Mouse (Mus musculus) testis, postnatal 10 days (tissue): ENCODE data around the gene Acyp1.

ENCODE experiments used
- DNase-seq: peaks from one replicate; pipeline ENCODE4 v3.0.0; 2021; ENCODE audit warnings: low spot score

Acyp1 gene

DNA sequence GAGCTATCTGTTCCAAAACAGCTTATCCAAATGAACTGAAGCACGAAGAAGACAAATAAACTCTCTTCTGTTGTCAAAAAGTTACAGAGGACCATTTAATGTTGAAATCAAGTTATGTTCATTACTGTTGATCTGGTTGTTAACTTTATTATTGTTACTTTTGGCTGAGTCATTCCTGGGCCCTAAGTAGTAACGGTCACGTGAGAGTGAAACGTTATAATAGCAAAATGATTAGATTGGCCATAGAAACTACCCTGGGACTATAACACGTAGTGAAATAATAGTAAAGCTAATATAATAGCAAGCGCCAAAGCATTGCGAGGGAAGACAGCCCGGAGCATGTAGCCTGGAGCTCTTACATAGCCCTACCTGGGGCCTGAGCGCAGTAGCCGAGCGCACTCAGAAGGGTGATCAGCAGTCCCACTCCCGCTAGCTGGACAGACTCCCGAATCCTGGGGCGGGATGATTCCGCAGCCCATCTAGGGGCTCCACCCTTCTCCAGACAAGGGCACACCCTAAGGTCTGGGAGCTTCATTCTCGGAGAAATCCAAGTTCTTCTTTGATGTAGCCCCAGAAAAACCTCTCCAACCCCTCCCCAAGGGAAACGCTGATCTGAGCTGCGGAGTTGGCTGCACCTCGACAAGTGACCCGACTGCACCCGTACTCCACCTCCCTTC, at the start of gene Acyp1:
Acyp1 (minus strand) TSS at position 630 of the 677 bp plus-strand sequence.
- DNase-seq: peak; percentile 71

DNA sequence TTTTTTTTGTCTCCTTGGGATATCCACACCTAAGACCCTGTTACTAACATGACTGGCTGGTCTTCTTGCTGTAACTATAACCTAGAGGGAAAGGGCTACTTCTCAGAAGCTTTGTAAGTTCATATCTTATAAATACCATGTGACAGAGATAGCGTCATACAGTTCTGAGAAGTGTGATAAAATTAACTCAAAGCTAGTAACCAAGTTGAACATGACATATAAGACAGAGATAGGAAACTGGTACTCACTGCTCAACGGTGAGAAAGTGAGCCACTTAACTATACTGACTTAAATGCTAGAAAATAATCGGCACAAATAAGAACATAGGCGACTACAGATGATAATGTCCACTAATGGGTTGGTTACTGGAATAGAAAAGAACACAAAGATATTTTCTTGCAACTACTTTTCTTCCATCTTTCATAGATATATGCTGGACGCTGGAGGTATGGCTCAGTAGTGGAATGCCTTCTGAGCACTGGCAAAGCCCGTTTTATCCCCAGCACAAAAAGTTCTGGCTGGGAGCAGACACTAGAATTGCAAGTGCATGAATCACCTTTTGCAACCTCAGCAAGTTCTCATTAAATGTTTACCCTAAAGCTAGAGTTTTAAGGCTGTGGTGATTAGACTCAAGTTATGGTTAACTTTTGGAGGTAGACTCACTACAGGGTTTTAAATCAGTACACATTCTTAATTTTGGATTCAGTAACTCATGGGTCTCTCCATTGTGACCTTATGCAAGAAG, 49.5 kb upstream of the Acyp1 start:
- no peak for DNase-seq

DNA sequence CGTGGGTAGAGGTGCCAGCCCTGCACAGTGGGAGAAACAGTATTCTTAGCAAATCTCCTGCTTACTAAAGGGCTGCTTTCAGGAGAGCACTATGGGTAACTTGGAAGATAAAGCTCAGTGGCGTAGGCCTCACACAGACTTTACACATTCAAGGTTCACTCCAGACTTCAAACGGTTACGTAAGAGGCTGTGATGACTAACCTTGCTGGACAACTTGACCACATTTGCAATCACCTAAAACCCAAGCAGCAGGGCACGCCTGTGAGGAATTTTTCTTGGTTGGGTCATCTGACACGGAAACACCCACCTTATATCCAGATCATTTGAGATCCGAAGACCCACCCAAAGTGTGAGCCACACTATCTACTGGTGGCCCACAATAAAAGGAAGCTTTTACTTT, 41.9 kb upstream of the Acyp1 start:
- no peak for DNase-seq

DNA sequence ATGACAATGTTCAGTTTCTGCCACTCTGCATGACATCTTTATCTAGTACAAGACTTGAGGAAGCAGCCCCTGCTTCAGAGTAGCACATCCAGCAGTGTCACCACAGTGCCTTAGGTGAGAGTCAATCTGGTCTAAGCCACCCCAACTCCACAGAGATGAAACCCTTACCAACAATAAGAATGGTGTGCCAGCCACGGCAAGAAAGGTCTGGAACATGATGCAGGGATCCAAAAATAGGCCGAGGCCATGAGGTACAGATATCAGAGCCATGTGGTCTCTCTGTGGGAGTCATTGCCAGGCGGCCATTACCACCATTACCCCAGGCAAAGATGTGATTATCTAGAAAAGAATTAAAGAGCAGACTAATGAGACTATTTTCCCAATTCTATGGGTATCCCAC, 20.4 kb upstream of the Acyp1 start:
- no peak for DNase-seq

DNA sequence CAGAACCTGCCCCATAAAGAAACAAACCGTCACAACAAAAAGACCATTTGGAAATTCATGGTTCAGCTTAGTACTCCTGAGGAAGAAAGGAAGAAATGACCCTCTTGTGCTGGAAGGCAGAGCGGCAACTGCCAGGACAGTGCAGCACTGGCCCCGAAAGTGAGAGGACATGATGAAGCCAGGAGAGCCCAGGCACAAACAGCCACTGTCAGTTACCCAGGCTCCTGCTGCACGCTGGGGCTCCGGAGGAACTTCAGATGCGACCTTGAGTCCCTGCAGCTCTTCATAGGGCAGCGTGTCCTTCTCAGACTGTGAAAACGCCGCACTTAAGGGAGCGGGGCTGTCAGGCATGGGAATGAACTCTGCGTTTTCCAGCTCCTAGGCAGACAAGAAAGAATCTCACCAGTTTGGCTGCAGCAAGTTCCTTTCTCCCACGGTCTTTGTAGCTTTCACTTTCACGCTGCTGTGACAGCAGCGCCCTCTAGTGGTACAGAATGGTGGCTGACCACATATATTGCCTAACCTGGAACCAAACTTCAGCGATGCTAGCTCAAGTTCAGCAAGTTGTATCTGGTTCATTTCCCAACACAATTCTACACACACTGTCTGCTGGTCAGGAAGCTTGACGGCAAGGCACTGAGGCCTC, 17.1 kb upstream of the Acyp1 start:
- DNase-seq: peak; percentile 89

DNA sequence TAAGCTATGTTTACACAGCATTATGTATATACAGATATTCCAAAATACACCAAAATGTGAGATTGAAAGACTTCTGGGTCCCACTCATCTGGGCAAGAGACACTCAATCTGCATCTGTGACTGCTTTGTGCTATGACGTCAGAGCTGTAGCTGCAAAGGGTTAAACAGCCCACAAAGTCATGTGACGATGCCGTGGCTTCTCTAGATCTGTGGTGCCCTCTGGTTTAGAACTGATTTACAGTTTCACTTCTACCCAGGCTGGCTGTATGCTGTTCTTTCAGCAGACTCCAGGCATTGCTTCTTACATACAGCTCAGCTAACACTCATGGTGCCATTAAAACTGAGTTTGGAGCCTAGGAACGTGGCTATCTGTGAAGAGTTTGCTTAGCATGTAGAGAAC, 16.5 kb upstream of the Acyp1 start:
- DNase-seq: no peak

DNA sequence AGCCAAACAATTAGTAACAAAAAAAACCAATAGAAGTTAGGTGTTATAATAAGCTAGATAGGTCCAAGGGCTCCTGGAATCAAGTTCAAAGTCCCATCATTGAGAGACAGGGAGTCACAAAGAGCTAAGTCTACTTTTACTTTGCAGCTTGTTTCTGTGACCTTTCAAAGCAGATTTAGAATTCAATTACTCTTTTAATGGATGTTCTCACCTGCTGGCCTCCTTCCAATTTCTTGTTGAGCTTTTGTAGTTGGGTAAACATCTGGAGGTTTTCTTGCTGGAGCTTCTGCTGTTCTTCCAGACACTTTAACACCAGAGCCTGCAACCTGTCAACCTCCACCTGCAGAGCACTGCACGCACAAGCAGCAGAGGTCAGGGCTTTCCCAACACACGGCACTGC, 15.0 kb upstream of the Acyp1 start:
- no peak for DNase-seq

DNA sequence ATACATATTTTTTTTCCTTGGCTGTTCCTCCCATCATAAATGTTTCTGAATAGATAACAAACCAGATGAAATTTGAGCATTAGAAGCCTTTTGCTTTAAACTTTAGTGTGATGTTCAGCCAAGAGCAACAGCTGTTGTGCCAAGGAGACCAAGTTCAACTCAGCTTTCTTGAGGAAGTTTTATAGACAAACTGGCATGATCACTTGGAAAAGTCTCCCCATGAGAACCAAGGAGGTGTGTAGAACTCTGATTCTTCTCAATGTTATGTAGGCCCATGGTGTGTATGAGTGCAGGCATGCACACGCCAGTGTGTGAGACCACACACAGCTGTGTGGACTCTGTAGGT, 10.6 kb upstream of the Acyp1 start:
- DNase-seq: no peak

DNA sequence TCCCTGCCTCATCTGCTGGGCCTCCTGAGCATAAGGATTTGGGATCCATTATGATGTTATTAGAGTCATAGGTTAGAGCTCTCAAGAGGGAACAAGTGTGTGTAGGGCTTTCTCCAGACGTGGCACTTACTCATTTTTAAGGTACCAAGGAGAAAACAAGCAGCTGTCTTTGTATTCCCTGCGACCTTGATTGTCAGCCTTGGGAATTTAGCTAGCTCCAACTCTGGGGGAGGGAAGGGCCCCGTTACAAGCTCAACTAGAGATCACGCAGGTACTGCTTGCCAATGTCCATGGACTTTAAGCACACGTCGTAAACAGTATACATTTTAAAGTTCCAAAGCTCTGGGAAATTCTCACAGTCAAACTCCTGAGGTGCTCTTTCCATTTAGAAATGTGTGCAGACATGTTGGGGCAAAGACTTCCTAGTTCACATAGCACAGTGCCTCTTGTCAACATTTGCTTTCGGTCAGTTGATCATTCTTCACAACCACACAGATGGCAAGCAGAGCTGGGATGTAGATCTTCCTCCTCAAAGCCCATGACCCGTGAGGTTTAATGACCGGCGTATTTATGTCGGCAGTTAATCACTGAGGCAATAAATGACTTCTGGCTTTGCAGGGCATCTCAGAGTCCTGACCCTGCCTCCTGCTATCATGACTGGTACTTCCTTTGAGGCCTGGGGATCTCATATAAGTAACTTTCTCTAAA, 10.0 kb upstream of the Acyp1 start:
- DNase-seq: no peak

DNA sequence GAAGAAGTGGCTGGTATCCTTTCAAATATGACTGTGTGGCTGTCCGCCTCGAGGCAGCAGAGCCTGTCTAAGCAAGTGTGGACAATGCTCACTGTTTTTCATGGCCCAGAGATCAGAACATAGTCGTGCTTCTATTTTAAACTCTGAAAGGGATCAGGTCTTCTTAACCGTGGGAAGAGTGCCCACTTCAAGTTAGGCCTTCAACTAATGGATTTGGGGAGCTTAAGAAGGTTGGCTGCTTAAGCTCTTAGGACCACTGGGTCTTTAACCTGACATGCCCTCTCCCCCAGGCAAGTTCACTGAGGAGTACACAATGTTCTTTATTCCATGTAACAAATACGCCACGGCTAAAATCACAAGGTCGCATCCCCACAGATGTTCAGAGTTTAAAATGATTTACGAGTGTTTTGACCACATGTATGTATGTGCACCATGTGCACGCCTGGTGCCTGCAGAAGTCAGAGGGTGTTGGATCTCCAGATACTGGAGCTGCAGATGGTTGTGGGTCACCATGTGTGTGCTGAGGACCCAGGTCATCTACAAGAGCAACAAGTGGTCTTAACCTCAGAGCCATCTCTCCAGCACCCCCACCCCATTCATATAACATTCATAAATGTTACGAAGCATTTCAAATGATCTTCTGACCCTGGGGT, 9.2 kb upstream of the Acyp1 start:
- no peak for DNase-seq

DNA sequence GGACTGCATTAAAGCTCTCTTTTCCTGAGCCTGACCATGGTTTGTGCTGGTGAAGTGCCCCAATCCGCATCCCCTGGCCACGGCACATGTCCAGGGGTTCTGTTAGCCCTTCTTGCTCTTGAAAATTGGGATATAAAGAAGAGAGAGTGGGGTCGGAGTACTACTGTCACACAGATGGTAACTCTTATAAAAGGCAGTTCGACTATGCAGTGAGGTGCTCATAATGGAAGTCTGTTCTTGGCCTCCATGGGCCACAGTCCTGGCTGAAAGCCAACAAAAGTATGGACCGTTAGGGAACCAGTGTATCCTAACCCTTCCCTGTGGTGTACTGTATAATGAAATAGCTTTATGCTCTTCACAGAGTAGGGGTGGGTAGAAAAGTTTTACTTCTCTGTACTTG, 8.7 kb upstream of the Acyp1 start:
- no peak for DNase-seq

DNA sequence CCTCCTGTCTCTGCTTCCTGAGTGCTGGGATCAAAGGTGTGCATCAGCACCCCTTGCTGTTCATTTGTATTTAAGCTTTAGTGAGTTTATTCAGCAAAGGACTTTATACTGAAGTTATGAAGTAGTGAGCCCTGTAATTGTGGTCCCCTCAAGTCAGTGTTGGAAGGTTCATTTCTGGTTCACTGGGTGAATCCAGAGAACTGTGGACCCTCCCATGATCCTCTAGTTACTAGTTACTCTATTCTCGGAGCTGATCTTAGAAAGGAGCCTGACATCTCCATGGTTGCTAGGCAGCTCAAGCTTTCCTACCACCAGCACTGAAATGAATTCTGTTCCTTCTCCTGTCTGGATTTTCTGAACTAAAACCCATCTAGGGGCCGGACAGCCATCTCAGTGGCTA, 7.3 kb upstream of the Acyp1 start:
- DNase-seq: no peak

DNA sequence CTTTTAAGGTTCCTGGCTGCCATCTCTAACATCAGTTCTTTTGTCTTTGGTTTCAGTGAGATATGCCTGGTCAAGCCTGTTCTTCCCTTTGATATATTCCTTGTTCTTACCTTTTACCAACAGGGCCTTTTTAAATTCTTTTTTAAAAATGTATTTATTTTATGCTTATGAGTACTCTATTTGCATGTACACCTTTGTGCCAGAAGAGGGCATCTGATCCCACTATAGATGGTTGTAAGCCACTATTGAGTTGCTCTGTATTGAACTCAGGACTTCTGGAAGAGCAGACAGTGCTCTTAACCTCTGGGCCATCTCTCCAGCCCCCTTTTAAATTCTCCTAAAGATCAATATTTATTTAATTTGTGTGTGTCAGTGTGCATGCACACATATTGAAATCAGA, 4.7 kb upstream of the Acyp1 start:
- DNase-seq: no peak

DNA sequence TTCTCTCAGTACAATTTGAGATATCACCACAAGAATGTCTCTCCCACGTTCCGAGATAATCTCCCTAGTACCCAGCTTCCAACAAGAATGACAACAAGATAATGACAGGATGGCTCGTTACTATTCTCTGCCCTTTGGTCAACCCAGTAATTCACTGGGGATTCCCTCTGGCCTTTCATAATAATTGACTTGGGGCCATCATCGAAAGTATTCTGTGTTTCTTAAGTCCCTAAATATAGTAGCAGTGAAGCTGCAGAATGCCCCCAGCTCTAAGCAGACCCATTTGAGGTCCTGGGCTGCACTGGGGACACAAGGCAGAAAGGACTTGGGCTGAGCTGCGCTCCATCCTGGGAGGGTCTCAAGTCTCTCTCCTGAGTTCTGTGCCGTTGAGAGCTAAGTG, 4.0 kb upstream of the Acyp1 start:
- DNase-seq: no peak

DNA sequence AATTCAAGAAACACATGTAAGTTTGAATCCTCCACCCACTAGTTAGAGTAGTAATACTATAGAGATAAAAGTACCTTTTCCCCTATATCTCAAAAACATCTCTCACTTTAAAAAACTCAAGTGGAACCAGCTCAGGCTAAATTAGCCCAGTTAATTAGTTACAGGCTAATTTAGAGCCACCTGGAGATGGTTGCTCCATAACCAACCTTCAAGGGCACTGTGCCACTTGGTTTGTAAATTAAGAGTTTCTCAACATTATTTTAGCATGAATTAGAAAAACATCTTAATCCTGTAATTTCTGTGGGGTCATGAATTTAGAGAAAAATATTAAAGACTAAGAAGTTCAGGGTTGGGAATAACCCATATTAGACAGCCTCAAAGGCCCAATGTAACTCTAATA, 3.3 kb upstream of the Acyp1 start:
- DNase-seq: no peak

DNA sequence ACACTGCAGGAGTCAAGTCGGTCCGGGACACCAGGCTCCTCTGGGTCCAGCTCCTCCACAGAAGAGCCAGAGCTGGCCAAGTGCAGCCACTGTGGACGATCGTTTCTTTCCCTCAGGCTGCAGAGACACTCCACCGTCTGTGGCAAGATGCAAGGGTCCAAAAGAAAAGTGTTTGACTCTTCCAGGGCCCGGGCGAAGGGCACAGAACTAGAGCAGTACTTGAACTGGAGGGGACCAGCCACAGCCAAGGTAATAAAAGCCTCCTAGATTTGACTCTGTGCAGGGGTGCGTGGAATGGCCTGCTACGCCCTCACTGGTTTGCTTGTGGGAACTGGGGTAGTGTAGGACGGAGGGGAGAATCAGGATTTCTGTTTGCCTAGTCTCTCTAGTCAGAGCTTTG, 2.4 kb upstream of the Acyp1 start:
- no peak for DNase-seq

DNA sequence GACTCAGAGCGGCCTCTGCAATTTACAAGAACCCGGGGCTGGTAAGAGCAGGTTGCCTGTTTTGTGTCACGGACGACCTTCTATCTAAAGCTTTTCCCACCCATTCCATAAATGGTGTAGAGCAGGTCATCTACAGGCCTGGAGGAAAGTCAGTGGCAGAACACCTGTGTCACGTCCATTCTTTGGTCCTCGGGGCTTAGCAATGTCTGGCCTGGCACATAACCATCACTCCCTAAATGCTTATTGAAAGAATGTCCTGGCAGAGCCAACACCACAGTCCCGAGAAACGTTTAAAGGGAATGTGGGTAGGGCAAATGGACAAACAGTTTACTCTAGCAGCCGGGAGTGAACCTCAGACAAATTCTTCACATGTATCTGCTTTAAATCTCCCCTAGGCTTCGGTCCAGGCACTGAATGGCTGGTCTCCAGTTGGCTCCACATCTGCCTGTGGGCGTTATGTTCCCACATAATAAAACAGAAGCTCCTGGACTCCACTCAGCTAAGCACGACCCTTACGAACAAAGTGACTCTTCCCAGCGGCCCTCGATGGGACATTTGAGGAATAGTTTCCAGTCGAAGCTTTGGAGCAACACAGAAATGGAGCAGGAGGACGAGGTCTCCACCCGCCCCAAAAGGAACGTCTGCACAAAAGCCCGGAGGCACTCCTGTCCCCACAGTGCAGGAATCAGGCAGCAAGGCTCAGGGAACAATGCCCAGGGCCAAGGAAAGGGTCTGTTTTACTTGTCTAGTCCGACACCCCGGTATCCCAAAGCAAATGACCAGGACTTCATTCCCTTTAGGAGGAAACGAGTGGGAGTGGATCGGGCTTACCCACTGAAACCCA, 1.1 kb upstream of the Acyp1 start:
- peak; percentile 69 for DNase-seq

DNA sequence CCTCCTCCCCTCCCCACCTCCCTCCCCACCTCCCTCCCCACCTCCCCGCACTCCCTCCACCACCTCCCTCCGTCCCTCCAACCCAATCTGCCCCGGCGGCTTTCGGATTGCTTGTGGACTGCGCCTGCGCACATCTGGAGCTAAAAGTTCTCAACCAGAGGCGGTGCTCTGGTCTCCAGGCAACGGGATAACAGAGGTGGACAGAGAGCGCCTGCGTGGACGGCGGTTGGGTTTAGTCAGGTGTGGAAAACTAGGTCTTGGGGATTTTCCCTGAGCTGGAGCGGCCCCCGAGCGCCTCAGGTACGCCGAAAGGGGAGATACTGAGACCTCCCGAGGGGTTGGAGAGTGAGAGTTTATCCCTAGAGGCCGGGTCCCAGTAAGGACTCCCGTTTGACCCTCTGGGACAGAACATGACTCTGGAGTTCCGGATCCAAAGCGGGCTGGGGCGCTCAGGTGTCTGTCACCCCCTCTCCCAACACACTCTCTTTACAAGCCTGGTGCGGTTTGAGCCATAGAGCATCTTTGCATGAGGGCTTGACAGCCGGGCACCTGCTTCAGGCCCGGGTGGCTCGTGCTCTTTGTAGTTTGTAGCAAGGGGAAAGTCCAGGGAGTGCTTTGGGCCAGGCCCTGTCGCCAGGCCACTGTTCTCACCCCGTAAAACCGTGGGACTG, 383 bp upstream of the Acyp1 start, which contains the start of gene Zc2hc1c:
Zc2hc1c (plus strand) TSS at position 106 of the 671 bp plus-strand sequence.
- peak; percentile 92 for DNase-seq

DNA sequence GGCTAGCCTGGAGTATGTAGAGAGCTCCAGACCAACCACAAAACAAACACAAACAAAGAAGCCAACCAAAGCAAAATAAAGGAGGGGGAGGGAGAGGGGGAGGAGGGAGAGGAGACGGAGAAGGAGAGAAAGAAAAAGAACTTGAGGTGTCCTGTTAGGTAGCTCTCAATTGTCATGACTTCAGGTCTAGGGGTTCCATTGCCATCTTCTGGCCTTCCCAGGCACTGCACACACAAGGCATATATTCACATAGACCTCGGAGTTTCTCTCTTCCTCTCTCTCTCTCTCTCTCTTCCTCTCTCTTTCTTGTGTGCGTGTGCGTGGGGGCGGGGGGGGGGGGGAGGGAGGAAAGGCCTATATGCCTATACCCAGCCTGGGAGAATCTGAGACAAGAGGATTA, 1.3 kb downstream of the Acyp1 start:
- DNase-seq: no peak

DNA sequence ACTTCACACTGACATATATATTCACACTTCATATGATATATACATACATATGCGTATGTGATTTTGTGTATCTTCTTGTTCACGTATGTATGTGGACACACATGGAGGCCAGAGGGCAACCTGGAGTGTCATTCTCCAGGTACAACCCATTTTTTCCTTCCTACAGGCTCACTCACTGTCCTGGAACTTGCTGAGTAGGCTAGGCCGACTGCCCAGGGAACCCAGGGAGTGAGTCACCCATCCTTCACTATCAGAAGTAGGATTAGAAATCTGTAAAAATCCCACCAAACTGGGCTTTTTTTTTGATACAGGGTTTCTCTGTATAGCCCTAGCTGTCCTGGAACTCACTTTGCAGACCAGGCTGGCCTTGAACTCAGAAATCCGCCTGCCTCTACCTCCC, 3.2 kb downstream of the Acyp1 start:
- DNase-seq: no peak

DNA sequence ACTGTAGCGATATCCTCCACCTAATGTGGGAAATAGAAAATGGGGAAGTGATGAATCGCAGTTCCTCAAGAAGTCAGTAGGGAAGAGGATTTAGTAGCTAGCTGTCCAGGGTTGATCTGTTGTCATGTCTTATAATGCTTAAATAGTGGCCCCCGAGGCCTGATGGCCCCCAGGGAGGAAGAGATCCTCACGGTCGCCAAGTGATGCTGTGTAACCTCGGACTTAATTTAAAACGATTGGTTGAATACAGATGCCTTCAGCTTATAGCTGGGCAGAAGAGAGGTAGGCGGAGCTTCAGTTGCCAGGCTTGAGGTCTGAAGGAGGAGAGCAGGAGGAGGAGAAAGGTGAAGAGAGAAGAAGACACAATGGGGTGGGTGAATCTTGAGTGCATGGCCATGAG, 3.9 kb downstream of the Acyp1 start:
- DNase-seq: no peak
